Mouse (Mus musculus): Measurements from ENCODE around the gene 4930455H04Rik. TPM values are rescaled to one million over a fixed set of nuclear protein-coding genes. Genes with fewer than 3 reads are reported as not detected.

4930455H04Rik gene
- polyA plus RNA-seq (2014; fragmentation: Illumina TruSeq; extraction: RNeasy Lipid Tissue Mini Kit (QIAGEN cat#74804); ENCODE audit: insufficient read depth, low read depth, low replicate concordance) = not detected

DNA sequence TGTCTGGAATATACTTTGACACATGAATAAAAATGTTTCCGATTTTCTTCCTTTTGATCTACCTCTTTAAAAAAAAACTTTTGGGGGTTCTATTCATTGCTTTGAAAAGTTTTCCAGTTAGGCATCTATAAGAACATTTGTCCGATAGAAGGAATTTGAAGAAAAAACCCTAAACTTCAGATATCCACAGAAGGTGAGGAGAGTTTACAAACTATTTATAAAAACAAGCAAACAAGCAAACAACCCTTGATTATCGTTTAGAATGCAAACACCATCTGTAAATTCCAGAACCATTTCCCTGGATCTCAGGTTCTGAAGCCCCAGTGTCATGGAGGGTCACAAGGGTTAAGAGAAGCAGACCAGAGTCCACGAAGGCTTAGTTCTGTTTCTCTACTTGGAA is at the start of gene 4930455H04Rik:
TSS of gene 4930455H04Rik (plus strand) at position 301 of the 400 bp plus-strand sequence.

GRCm38 (mm10) chr3:116968540-116968997 is 502 bp downstream of the 4930455H04Rik start, which contains the start of gene Palmd:
Gene Palmd (minus strand): TSS chr3:116968987.

Other genes starting within 250 kb of the 4930455H04Rik start
- gene Agl, start 160.1 kb upstream of the 4930455H04Rik start, polyA plus RNA-seq (2014; fragmentation: Illumina TruSeq; extraction: RNeasy Lipid Tissue Mini Kit (QIAGEN cat#74804); ENCODE audit: insufficient read depth, low read depth, low replicate concordance) = 3.3 TPM
- gene Frrs1, start 108.8 kb upstream of the 4930455H04Rik start, polyA plus RNA-seq (2014; fragmentation: Illumina TruSeq; extraction: RNeasy Lipid Tissue Mini Kit (QIAGEN cat#74804); ENCODE audit: insufficient read depth, low read depth, low replicate concordance) = 3.8 TPM
- 17.3 TPM for gene Palmd, start 720 bp downstream of the 4930455H04Rik start, polyA plus RNA-seq (2014; fragmentation: Illumina TruSeq; extraction: RNeasy Lipid Tissue Mini Kit (QIAGEN cat#74804); ENCODE audit: insufficient read depth, low read depth, low replicate concordance)